ENCODE assay signal across 1 mouse cellular context in genomic region chr8:94540889-94541795, GRCm38 (mm10).
TF ChIP-seq lines count a peak whose summit lies in the region.

No protein-coding gene starts in this region.

TF ChIP-seq in MEL, 35 proteins besides CTCF, POLR2A, EP300 and RAD21 (continued from another document):
- TF ChIP-seq TCF12 (IDR thresholded peaks at IDR 0.05; ENCODE audit: low read depth, low read length), result peak; percentile 90
TF ChIP-seq in MEL: peak in this region for 10.
